Mouse (Mus musculus): ENCODE measurements around the gene Phb2.

GRCm38 (mm10) chr6:124699366-124699765 is 12.8 kb upstream of the Phb2 start:
- TF ChIP-seq POLR2A (IDR thresholded peaks at IDR 0.05; ENCODE audit: borderline replicate concordance, low read depth, low read length) (no peak), CTCF (IDR thresholded peaks at IDR 0.05; ENCODE audit: low read depth, low read length) (no peak)
